Mouse (Mus musculus): Measurements from ENCODE around the gene Rarb. TPM values are rescaled to one million over a fixed set of nuclear protein-coding genes. Genes with fewer than 3 reads are reported as not detected.
A peak's percentile ranks its signal among the peaks of the same experiment; 100 is the strongest.

Rarb gene
- total and polyA plus RNA-seq, 3 experiments: 0.04 TPM; not detected in 2

- dilution Hi-C loops (cut with MboI; ENCODE audit: extremely low pct_ligation_motif_present, extremely low pct_unique_long_range_greater_than_20kb, low sequenced_read_pairs): no loop called here
- Histone ChIP-seq H3K4me1 (ENCODE audit: control insufficient read depth in 1 of 2, insufficient read depth in 2 of 2) (peaks cover 3 to 17% of the 10 kb centered on the region in 2 experiments), H3K27me3 (replicated peaks) (no peaks in the 10 kb centered on the region), H3K36me3 (replicated peaks in 1 of 2; ENCODE audit: control insufficient read depth in 1 of 2, insufficient read depth in 1 of 2, low read length in 1 of 2) (no peaks in the 10 kb centered on the region), H3K79me2 (replicated peaks; ENCODE audit: control insufficient read depth, extremely low read depth, insufficient read depth, poor library complexity, severe bottlenecking) (no peaks in the 10 kb centered on the region), H3K9ac (ENCODE audit: insufficient read depth, low read depth) (no peak overlapping the region), H3K4me3 (replicated peaks in 1 of 3; ENCODE audit: low read depth in 2 of 3, low read length in 2 of 3, poor library complexity in 1 of 3) (no peak overlapping the region), H3K27ac (ENCODE audit: insufficient read depth, low read depth) (no peak overlapping the region), H3K4me2 (ENCODE audit: insufficient read depth, low read depth, poor library complexity, severe bottlenecking) (no peak overlapping the region), H3K9me3 (replicated peaks; ENCODE audit: low read length) (no peaks in the 10 kb centered on the region)
- TF ChIP-seq ZC3H11A (IDR thresholded peaks at IDR 0.05; ENCODE audit: low read depth, low read length): no peak
- TF ChIP-seq CHD2 (IDR thresholded peaks at IDR 0.05; ENCODE audit: low read length): no peak
- TF ChIP-seq RCOR1 (conservative IDR thresholded peaks at IDR 0.05; ENCODE audit: low read depth, low read length): no peak
- TF ChIP-seq MXI1 (IDR thresholded peaks at IDR 0.05; ENCODE audit: low read depth, low read length): no peak
- no peak for TF ChIP-seq MAZ (IDR thresholded peaks at IDR 0.05; ENCODE audit: low read depth, low read length)
- TF ChIP-seq ZMIZ1 (IDR thresholded peaks at IDR 0.05; ENCODE audit: low read depth, low read length): no peak
- no peak for TF ChIP-seq MEF2A (IDR thresholded peaks at IDR 0.05; ENCODE audit: borderline replicate concordance, low read depth, low read length)
- TF ChIP-seq E2F4 (IDR thresholded peaks at IDR 0.05; ENCODE audit: insufficient replicate concordance, low read depth, low read length): no peak
- no peak for TF ChIP-seq TCF12 (IDR thresholded peaks at IDR 0.05; ENCODE audit: low read depth, low read length)
- no peak for TF ChIP-seq IRF4 (IDR thresholded peaks at IDR 0.05; ENCODE audit: low read depth, low read length)
- no peak for TF ChIP-seq UBTF (IDR thresholded peaks at IDR 0.05; ENCODE audit: low read depth, low read length)
- TF ChIP-seq JUN (IDR thresholded peaks at IDR 0.05; ENCODE audit: insufficient read depth, low read depth, low read length): no peak
- no peak for TF ChIP-seq TBP (conservative IDR thresholded peaks at IDR 0.05; ENCODE audit: low read depth, low read length)
- no peak for TF ChIP-seq RAD21 (IDR thresholded peaks at IDR 0.05; ENCODE audit: low read depth, low read length)
- TF ChIP-seq ELF1 (IDR thresholded peaks at IDR 0.05; ENCODE audit: low read depth, low read length): no peak
- TF ChIP-seq JUND (conservative IDR thresholded peaks at IDR 0.05; ENCODE audit: low read depth, low read length): no peak
- TF ChIP-seq NELFE (IDR thresholded peaks at IDR 0.05; ENCODE audit: low read depth, low read length): no peak
- TF ChIP-seq ZKSCAN1 (IDR thresholded peaks at IDR 0.05; ENCODE audit: borderline replicate concordance, low read depth, low read length): no peak
- no peak for TF ChIP-seq USF2 (conservative IDR thresholded peaks at IDR 0.05; ENCODE audit: low read depth, low read length)
- no peak for TF ChIP-seq HCFC1 (IDR thresholded peaks at IDR 0.05; ENCODE audit: low read depth, low read length)
- peak; percentile 31 for DNase-seq (ENCODE audit: extremely low read depth)
- in situ Hi-C loops (cut with MboI; ENCODE audit: low pct_ligation_motif_present, low pct_unique_long_range_greater_than_20kb, low sequenced_read_pairs): no loop called here
Measured at GRCm38 (mm10) chr14:16559294-16560217, 259.4 kb downstream of the Rarb start.

All from CH12.LX (cell line).